Mouse (Mus musculus) frontal cortex, adult 2 months (tissue): ENCODE data around the gene Emc4. TPM values are rescaled to one million over a fixed set of nuclear protein-coding genes. Genes with fewer than 3 reads are reported as not detected.

Experiments
- DNase-seq, 2 experiments: peaks; one replicate each; pipeline ENCODE4 v3.0.0; 2022; ENCODE audit warnings: low spot score in 1 of 2; ENCODE audit errors: extremely low spot score in 1 of 2
- polyA plus RNA-seq: library from polyadenylated mRNA; depleted of rRNA; stranded (reverse); fragments of >200 nt; gene quantifications from 2 replicates; pipeline ENCODE4 v1.2.3, GENCODE M21; 2012; rRNA removed

Emc4 gene
- polyA plus RNA-seq, 1 experiment, result 202 TPM

- no peak for DNase-seq
These were observed 26.7 kb downstream of the Emc4 start for GRCm38 (mm10) chr2:112341117-112341516.

- no peak for DNase-seq
These were observed 28.1 kb downstream of the Emc4 start for GRCm38 (mm10) chr2:112339736-112340135.

GRCm38 (mm10) chr2:112337211-112337610 lies 30.6 kb downstream of the Emc4 start:
- no peak for DNase-seq

- no peak for DNase-seq
These were observed 35.6 kb downstream of the Emc4 start for GRCm38 (mm10) chr2:112332051-112332898.

GRCm38 (mm10) chr2:112328069-112328777 lies 39.6 kb downstream of the Emc4 start:
- DNase-seq, result no peak

GRCm38 (mm10) chr2:112318905-112319304 lies 48.9 kb downstream of the Emc4 start:
- no peak for DNase-seq

GRCm38 (mm10) chr2:112318227-112318626 lies 49.6 kb downstream of the Emc4 start:
- DNase-seq, result no peak

GRCm38 (mm10) chr2:112315638-112316037 lies 52.2 kb downstream of the Emc4 start:
- DNase-seq, result no peak

Other genes starting within 250 kb of the Emc4 start
- gene Olfr1316, start 233.1 kb downstream of the Emc4 start, polyA plus RNA-seq, result 0.04 TPM in 1 of 2 replicates, not detected in the other
- gene Olfr1317, start 227.7 kb downstream of the Emc4 start, polyA plus RNA-seq, result not detected in 2 replicates
- not detected in 2 replicates for gene Olfr1318, start 213.8 kb downstream of the Emc4 start, polyA plus RNA-seq
- gene Lpcat4, start 128.6 kb downstream of the Emc4 start, polyA plus RNA-seq, result 245 and 291 TPM in 2 replicates
- 0.06 TPM in 1 of 2 replicates, not detected in the other for gene Nutm1, start 108.7 kb downstream of the Emc4 start, polyA plus RNA-seq
- gene Nop10, start 106.1 kb downstream of the Emc4 start, polyA plus RNA-seq, result 79.1 and 85.5 TPM in 2 replicates
- 106 and 115 TPM in 2 replicates for gene Slc12a6, start 102.2 kb downstream of the Emc4 start, polyA plus RNA-seq
- 0.18 TPM in 1 of 2 replicates, not detected in the other for gene Gm21985, start 101.7 kb downstream of the Emc4 start, polyA plus RNA-seq
- 11.4 and 14.5 TPM in 2 replicates for gene Katnbl1, start 11.2 kb upstream of the Emc4 start, polyA plus RNA-seq
- 29.4 and 32.1 TPM in 2 replicates for gene Emc7, start 87.0 kb upstream of the Emc4 start, polyA plus RNA-seq
- gene Chrm5, start 112.7 kb upstream of the Emc4 start, polyA plus RNA-seq, result 0.06 and 0.12 TPM in 2 replicates
- gene Aven, start 124.9 kb upstream of the Emc4 start, polyA plus RNA-seq, result 8.7 and 9.1 TPM in 2 replicates